Mouse (Mus musculus) stomach, embryonic 14.5 days (tissue): ENCODE data around the gene Mast4. TPM values are rescaled to one million over a fixed set of nuclear protein-coding genes. Genes with fewer than 3 reads are reported as not detected.

Experiments
- ATAC-seq: fragments of 200-750 bp; cut with Nextera tagmentation; 2 replicates; pipeline ENCODE4 v1.8.0; 2017; ENCODE audit warnings: low read depth, moderate TSS enrichment; ENCODE audit not compliant: insufficient number of reproducible peaks, insufficient read depth, low FRiP score
- H3K27ac ChIP-seq: fragments of 300-500 bp; sonication (generic); 2 replicates; pipeline ENCODE4 v1.5.1; 2014; ENCODE audit warnings: mild to moderate bottlenecking, low read length, moderate library complexity, mixed read lengths
- H3K27me3 ChIP-seq: fragments of 300-500 bp; sonication (generic); 2 replicates; pipeline ENCODE4 v1.6.1; 2014; ENCODE audit warnings: low read length, control low read depth, mixed read lengths; ENCODE audit not compliant: control insufficient read depth, insufficient read depth
- H3K36me3 ChIP-seq: fragments of 300-500 bp; sonication (generic); 2 replicates; pipeline ENCODE4 v1.6.1; 2014; ENCODE audit warnings: mild to moderate bottlenecking, control low read depth, low read length, moderate library complexity, mixed read lengths; ENCODE audit not compliant: control insufficient read depth, insufficient read depth
- H3K4me1 ChIP-seq: fragments of 300-500 bp; sonication (generic); 2 replicates; pipeline ENCODE4 v1.6.1; 2014; ENCODE audit warnings: low read length, control low read depth, mixed read lengths; ENCODE audit not compliant: control insufficient read depth, insufficient read depth
- H3K4me2 ChIP-seq: fragments of 300-500 bp; sonication (generic); replicated peaks from 2 replicates; pipeline ENCODE4 v1.6.1; 2014; ENCODE audit warnings: low read depth, low read length, control low read depth
- H3K4me3 ChIP-seq: fragments of 300-500 bp; sonication (generic); 2 replicates; pipeline ENCODE4 v1.5.1; 2014; ENCODE audit warnings: low read depth, low read length, control low read depth
- H3K9ac ChIP-seq: fragments of 300-500 bp; sonication (generic); replicated peaks from 2 replicates; pipeline ENCODE4 v1.6.1; 2014; ENCODE audit warnings: low read depth, mild to moderate bottlenecking, control low read depth, low read length, moderate library complexity, mixed read lengths
- H3K9me3 ChIP-seq: fragments of 300-500 bp; sonication (generic); 2 replicates; pipeline ENCODE4 v1.6.1; 2016; ENCODE audit warnings: low read depth, low read length, control low read depth; ENCODE audit not compliant: control insufficient read depth
- WGBS: fragments of 180-500 bp; shearing (Covaris S2); extraction: QIAGEN DNeasy Blood & Tissue Kit; methylation state at CpG from one replicate; pipeline ENCODE4 v1.1.7; 2014; 5-methylcytosine and 5-hydroxymethylcytosine counted together
- polyA plus RNA-seq: library from polyadenylated mRNA; unstranded; fragments of >200 nt; fragmentation: Nextera tagmentation; extraction: Ambion mirVana; gene quantifications from 2 replicates; pipeline ENCODE4 v1.2.1, GENCODE M21; 2014

Mast4 gene
- polyA plus RNA-seq, 1 experiment from 2014 or later = 48.0 TPM

DNA sequence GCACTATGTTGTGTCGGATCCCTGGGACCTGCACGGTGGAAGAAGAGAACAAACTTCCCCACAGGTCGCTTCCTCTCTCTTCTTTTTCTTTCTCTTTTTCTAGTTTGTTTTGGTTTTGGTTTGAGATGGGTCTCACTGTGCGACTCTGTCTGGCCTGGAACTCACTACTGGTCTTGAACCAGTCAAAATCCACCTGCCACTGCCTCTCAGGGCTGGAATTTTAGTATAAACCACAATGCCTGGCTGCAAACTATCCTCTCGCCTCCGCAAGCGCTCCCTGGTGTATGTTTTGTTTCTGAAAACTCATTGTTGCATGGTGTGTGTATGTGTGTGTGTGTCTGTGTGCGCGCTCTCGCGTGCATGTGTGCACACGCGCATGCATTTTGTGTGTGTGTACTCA is 446.8 kb downstream of the Mast4 start:
- Histone ChIP-seq H3K27me3 (no peaks in the 10 kb centered on the region), H3K4me1 (0 out of 2 replicates have a peak, but pooled peaks cover 5% of the 10 kb centered on the region), H3K9ac (no peak overlapping the region), H3K4me2 (no peak overlapping the region), H3K36me3 (no peaks in the 10 kb centered on the region), H3K27ac (no peak overlapping the region), H3K9me3 (no peaks in the 10 kb centered on the region), H3K4me3 (no peak overlapping the region)
- no peak for ATAC-seq
- 97% methylated on average over 13 of the region's 13 CpGs for WGBS

DNA sequence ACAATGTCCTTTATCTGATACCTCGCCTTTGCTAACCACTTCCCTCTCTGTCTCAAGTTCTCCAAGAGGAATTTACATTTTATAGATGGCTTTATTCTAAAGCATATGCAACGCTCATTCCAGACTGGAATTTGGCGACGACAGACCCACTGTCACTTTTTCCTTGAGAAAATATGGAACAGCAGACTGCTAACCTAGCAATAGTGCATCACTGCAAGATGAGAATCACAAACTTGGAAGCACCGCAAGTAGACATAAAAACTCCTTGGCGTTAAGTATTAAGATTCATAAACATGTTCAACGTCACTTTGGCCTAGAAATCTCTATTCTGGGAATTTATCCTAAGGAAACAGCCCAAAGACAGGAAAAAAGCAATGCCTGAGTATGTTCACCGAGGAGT is 447.5 kb downstream of the Mast4 start:
- ATAC-seq = no peak
- WGBS = 61% methylated on average over 8 of the region's 8 CpGs
- Histone ChIP-seq H3K4me2 (no peak overlapping the region), H3K4me3 (no peak overlapping the region), H3K4me1 (0 out of 2 replicates have a peak, but pooled peaks cover 5% of the 10 kb centered on the region), H3K27ac (no peak overlapping the region), H3K36me3 (no peaks in the 10 kb centered on the region), H3K9ac (no peak overlapping the region), H3K27me3 (no peaks in the 10 kb centered on the region), H3K9me3 (no peaks in the 10 kb centered on the region)

DNA sequence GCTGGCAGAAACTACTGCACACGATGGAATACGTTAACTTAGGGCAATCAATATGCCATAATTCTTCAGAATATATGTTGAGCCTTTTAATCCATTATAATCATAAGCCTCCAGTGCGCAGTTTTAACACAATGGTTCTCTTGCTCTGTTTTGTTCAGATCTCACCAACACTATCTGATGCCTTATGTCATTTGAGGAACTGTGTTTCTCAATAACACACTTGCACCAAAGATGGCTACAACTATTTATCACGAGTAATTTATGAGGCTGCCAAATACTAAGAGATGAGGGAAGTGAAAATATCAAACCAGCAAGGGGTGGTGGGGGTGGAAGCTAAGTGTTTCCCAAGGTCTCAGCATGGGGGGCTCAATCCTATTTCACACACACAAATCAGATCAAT is 448.1 kb downstream of the Mast4 start:
- Histone ChIP-seq H3K4me2 (no peak overlapping the region), H3K4me3 (no peak overlapping the region), H3K9ac (no peak overlapping the region), H3K27ac (no peak overlapping the region), H3K27me3 (no peaks in the 10 kb centered on the region), H3K36me3 (no peaks in the 10 kb centered on the region), H3K9me3 (no peaks in the 10 kb centered on the region), H3K4me1 (0 out of 2 replicates have a peak, but pooled peaks cover 5% of the 10 kb centered on the region)
- ATAC-seq = no peak
- WGBS = 70% methylated on average over 4 of the region's 4 CpGs

DNA sequence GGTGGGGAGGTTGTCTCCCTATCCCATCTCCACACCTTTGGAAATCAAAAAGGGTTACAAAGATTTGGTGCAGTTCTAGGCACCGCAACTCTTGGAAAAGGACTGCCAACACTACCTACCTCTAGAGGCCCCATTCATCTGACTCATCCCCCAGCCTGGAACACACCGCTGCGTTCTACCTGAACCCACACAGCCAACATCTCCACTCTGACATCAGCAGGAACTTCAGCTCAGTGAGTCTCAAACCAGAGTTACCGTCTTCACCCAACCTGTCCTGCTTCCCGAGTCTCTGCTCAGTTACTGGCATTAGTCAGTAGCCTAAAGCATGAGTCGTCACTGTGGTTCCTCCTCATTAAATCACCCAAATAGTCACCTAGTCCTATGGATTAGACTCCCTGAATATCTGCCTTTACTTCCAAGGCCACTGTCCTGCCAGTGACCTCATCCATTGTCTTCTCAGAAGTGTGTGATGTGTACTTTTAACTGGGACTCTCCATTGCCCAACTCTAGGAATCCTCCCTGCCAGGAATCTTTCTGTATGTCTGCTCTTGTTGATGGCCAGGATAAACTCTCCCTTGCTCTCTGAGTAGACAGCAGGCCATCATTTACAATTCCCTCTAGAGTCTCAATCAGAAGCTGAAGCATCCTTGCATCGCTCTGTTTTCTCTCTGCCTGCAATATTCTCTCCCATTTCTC is 453.8 kb downstream of the Mast4 start:
- no peak for ATAC-seq
- H3K4me2 ChIP-seq = no peak overlapping the region
- no peak overlapping the region for H3K4me3 ChIP-seq
- H3K27me3 ChIP-seq = no peaks in the 10 kb centered on the region
- no peaks in the 10 kb centered on the region for H3K36me3 ChIP-seq
- peaks cover 12% of the 10 kb centered on the region for H3K4me1 ChIP-seq
- 91% methylated on average over 7 of the region's 7 CpGs for WGBS
- no peak overlapping the region for H3K27ac ChIP-seq
- no peaks in the 10 kb centered on the region for H3K9me3 ChIP-seq
- no peak overlapping the region for H3K9ac ChIP-seq

DNA sequence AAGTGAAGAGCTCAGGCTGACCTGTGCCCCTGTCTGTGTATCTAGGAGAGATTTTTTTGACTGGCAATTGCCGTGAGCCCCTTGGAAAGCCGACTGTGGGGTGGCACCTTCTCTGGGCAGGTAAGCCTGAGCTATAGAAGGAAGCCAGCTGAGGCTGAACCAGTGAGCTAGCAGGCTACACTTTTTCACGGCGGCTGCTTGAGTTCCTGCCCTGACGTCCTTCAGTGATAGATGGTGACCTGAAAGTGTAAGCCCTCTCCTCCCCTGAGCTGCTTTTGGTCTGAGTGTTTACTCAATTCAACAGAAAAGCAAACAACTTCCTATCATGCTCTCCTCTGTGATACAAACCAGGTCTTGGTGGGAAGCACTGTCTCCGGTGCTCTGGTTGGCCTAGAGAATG is 455.7 kb downstream of the Mast4 start:
- ATAC-seq = no peak
- 17% methylated on average over 6 of the region's 6 CpGs for WGBS

DNA sequence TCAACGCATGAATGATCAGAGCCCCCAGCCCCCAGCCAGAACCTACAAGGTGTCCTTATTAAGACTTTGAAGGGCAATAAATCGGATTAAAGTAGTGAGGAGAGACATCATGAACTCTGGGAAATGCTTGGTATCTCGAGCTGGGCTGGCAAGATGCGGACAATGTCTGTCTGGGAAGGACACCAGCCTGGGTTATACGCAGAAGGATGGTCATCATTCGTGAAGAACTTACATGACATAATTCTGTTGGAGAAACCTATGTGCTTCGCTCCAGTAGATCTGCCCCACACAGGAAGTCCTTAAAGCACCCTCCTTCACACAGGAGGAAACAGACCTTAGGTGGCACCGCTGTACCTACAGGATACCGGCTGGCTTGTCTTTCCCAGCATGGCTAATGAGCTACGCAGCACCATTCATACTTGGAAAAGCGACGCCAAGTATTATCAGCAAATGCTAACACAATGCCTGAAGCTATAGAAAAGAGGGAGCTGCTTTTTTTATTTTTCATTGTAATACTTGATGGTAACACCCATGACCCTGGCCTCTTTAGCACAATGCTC is 456.5 kb downstream of the Mast4 start:
- Histone ChIP-seq H3K4me3 (no peak overlapping the region), H3K9ac (no peak overlapping the region), H3K27me3 (no peaks in the 10 kb centered on the region), H3K36me3 (no peaks in the 10 kb centered on the region), H3K27ac (no peak overlapping the region), H3K4me1 (peaks cover 18% of the 10 kb centered on the region), H3K4me2 (no peak overlapping the region), H3K9me3 (no peaks in the 10 kb centered on the region)
- WGBS = 74% methylated on average over 12 of the region's 12 CpGs
- no peak for ATAC-seq

More for the DNA sequence above, 455.7 kb downstream of the Mast4 start:
- H3K4me3 ChIP-seq = no peak overlapping the region
- H3K4me2 ChIP-seq = no peak overlapping the region
- no peaks in the 10 kb centered on the region for H3K27me3 ChIP-seq
- no peak overlapping the region for H3K9ac ChIP-seq
- H3K9me3 ChIP-seq = no peaks in the 10 kb centered on the region
- peaks cover 19% of the 10 kb centered on the region for H3K4me1 ChIP-seq
- H3K36me3 ChIP-seq = no peaks in the 10 kb centered on the region
- 0 out of 2 replicates have a peak overlapping the region, but pooled peaks have one; percentile 33 for H3K27ac ChIP-seq

DNA sequence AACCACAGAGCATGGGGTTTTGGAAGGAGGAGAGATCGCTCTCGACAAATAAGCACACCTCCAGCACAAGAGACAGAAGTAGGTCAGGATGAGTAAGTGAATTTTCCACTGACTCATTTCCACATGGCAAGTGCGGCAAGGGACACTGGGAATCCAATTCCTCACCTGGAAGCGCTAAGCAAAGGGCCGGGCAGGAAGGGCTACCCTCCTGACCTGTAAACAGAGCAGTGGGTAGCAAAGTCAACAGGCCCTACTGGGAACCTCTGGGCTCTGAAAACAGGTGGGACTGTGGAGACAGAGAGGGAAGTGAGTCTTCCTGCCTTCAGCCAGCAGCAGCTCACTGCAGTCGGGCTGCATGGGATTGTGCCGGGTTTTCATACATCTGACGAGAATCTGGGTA is 457.1 kb downstream of the Mast4 start:
- H3K27me3 ChIP-seq = no peaks in the 10 kb centered on the region
- H3K36me3 ChIP-seq = no peaks in the 10 kb centered on the region
- peak; percentile 69; the same call in 1 of the 2 replicates for ATAC-seq
- peaks cover 17% of the 10 kb centered on the region for H3K4me1 ChIP-seq
- H3K4me3 ChIP-seq = no peak overlapping the region
- H3K27ac ChIP-seq = no peak overlapping the region; the same call in 1 of the 2 replicates
- WGBS = 48% methylated on average over 8 of the region's 8 CpGs
- no peaks in the 10 kb centered on the region for H3K9me3 ChIP-seq
- no peak overlapping the region for H3K9ac ChIP-seq
- H3K4me2 ChIP-seq = no peak overlapping the region

DNA sequence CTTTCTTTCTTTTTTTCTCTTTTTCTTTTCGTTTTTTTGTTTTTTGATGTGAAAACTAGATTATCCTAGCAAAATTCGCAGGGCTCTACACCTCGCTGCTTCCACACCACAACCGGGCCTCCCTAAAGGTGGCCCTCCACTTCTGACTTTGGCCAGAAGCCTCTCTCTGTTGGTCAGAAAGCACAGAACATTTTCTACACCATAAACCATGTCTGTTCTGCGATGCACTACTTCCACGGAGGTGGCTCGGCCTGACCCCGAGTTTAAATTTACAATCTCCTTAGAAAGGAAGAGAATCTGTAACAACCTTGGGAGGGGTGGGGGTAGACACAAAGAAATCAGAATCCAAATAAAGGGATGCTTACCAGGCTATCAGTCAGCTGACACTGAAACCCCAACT is 458.8 kb downstream of the Mast4 start:
- H3K27ac ChIP-seq = no peak overlapping the region

DNA sequence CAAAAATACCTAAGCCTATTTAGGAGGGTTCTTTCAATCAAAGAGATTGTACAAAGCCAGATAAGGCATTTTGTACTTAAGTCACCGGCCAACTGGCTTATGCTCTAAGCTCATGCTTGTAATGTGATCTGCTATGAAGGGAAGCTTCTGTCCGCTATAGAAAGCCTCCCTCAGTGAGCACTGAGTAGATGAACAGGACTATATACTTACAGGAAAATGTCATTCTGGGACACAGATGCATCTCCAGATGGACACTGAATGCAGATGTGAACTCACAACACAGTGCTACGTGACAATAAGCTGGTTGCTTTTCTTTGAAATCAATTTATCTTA is 459.2 kb downstream of the Mast4 start:
- Histone ChIP-seq H3K27ac (no peak overlapping the region), H3K9ac (no peak overlapping the region), H3K4me2 (no peak overlapping the region), H3K36me3 (no peaks in the 10 kb centered on the region), H3K4me3 (no peak overlapping the region), H3K9me3 (no peaks in the 10 kb centered on the region), H3K4me1 (peaks cover 17% of the 10 kb centered on the region), H3K27me3 (no peaks in the 10 kb centered on the region)
- no peak for ATAC-seq
- WGBS = 38% methylated on average over 3 of the region's 3 CpGs

More for the DNA sequence above, 458.8 kb downstream of the Mast4 start:
- H3K9me3 ChIP-seq = no peaks in the 10 kb centered on the region
- no peak overlapping the region for H3K4me3 ChIP-seq
- no peak overlapping the region for H3K4me2 ChIP-seq
- no peak overlapping the region for H3K9ac ChIP-seq
- H3K36me3 ChIP-seq = no peaks in the 10 kb centered on the region
- H3K27me3 ChIP-seq = no peaks in the 10 kb centered on the region
- no peak for ATAC-seq
- 59% methylated on average over 8 of the region's 8 CpGs for WGBS
- H3K4me1 ChIP-seq = peaks cover 17% of the 10 kb centered on the region
